Mouse (Mus musculus) G1E (cell line): ENCODE data around the gene Ccnd3.

Experiments used
- CTCF ChIP-seq: IDR thresholded peaks from 2 replicates; pipeline ENCODE4 v1.5.1; 2012; ENCODE audit warnings: low read depth, low read length, inconsistent platforms, mixed read lengths
- GATA1 ChIP-seq: IDR thresholded peaks from 2 replicates; pipeline ENCODE4 v1.6.1; 2012; ENCODE audit warnings: borderline replicate concordance, low read length, inconsistent platforms, mixed read lengths

DNA sequence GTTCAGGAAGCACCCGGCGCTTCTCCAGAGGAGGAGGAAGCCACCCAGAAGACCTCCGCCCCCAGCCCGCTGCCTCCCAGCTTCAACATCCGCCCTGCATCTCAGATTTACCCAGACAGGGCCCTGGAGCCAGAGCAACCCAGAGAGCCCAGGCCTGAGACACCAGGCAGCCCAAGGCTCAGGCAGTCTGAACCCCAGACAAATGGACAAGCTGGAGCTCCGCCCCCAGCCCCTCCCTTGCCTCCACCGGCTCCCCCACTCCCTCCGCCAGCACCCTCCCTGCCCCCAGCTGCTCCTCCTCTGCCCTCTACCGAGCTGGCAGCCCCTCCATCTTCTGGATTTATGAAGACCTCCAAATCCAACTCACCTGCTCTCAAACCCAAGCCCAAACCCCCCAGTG lies 38.6 kb upstream of the Ccnd3 start:
- TF ChIP-seq CTCF = no peak
- TF ChIP-seq GATA1 = no peak
